Mouse (Mus musculus) frontal cortex, postnatal 14 days (tissue): ENCODE data around the gene H60b.
"Not testable (repeated sequence)": the region's sequence is repeated elsewhere in the genome, so short reads cannot be mapped to it uniquely, and the experiment has no call there.

ENCODE experiments used
- DNase-seq, 2 experiments: peaks; one replicate each; pipeline ENCODE4 v3.0.0; 2022; ENCODE audit warnings: low spot score in 2 of 2

The H60b gene

GRCm38 (mm10) chr10:22273684-22274305, 115.4 kb downstream of the H60b start:
- DNase-seq = no peak

DNA sequence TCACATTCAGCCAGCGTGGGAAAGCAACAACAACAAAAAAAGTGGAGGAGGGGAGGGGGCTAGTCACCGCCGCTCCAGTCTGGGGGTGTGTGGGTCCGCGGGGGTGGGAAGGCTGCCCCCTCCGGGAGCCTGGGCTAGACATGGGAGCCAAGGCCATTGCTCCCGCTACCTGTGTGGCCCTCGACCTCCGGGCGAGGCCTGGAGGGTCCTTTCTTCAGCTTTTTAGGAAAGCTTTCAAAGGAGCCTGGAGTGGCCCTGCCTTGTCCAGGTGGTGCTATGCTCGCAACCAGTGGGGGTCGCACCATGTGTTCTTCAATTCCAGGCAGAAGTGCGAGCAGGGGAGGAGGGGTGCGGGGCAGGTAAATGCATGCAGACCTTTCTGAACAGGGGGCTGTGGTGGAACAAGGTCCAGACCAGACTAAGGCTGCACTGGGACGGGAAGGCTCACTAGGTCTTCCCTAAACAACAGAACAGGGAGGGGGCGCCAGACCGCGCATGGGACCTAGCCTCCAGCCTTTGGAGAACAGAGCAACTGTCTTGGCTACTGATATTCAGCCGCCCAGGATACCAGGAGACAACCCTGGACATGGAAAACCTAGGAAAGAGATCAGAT, 116.2 kb downstream of the H60b start:
- DNase-seq = no peak

DNA sequence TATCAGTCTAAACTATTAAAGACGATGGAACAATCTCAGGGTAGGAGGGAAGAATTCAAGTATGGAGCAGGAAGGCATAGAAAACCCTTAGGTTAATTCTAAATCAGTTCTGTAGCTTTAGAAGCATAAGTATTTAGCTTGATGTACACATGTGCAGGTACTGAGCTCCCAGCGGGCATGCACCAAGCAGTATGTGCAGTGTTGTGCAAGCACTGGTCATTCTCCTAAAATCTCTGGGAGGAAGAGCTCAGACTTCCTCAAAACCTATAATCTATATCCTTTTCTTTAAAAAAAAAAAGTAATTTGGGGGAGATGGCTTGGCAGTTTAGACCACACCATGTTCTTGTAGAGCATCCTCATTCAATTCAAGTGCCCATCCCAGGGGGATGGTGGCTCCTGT, 120.1 kb downstream of the H60b start:
- DNase-seq = not testable (repeated sequence)

DNA sequence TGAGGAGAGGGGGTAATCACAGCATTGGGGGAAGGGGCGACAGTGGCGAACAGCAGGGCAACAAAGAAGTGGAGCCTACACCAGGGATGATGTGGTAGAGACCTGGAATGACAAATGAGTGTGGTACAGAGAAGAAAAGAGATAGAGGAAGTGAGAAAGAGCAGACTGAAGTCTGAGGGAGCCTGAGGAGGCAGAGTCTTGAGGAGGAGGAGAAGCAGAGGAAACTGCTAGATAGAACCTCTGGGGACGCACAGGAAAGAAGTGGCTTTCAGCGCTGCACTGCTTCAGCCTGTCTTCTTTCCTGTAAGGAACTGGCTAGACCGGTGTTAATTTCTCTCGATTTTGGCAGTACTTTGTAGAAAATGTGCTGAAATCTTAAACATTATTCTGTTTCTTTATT, 124.4 kb downstream of the H60b start:
- no peak for DNase-seq

DNA sequence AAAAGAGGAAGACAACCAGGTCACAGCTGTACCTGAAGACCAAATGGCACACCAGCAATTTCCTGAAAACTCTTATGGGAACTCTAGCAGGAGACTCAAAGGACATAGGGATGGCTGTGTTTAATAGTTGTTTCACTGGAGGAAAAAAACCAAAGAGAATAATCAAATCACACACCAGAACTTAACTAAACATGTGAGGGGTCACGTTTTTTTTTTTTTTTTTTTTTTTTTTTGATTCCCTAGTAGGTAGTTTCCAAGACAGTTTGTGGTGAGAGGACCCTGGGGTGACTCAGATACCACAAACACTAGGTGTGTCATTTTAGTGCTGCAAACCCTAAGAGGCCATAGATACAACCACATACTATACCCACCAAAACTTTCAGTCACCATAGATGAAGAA, 137.3 kb downstream of the H60b start:
- DNase-seq = no peak

- no peak for DNase-seq
Observed at GRCm38 (mm10) chr10:22297033-22297762, 138.8 kb downstream of the H60b start.

- DNase-seq = no peak
Observed at GRCm38 (mm10) chr10:22297766-22298461, 139.5 kb downstream of the H60b start.

GRCm38 (mm10) chr10:22299324-22299723, 140.9 kb downstream of the H60b start:
- no peak for DNase-seq

DNA sequence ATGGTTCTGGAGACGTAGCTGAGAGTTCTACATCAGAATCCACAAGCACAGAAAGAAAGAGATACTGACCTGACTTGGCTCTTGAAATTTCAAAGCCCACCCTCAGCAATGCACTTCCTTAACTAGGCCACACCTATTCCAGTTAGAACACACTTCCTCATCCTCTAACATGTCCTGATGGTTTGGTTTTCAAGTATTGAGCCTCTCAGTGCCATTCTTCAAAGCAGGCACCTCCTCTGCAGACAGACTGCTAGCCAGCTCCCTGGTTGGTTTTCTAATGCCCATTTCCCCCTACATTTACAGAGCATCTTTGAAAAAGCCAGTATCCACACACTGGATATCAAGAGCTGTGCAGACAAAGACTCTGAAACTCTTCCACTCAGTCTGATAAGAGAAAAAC, 143.3 kb downstream of the H60b start:
- DNase-seq = no peak

- DNase-seq = no peak
Observed at GRCm38 (mm10) chr10:22302344-22303057, 144.1 kb downstream of the H60b start.

GRCm38 (mm10) chr10:22303736-22304135, 145.3 kb downstream of the H60b start:
- no peak for DNase-seq

DNA sequence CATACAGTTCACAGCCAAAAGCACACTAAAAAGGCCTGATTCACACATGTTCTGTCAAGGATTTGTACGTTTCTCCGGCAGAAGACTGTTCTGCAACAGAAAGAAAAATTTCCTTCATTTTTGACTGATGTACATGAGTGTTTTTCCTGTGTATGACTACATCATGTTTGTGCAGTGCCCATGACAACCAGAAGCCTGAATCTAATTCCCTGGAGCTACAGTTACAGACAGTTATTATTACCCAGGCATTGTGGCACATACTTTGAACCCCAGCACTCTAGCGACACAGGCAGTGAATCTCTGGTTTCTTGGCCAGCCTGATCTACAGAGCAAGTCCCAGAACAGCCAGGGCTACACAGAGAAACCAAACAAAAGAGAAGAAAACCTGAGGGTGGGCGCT, 147.4 kb downstream of the H60b start:
- DNase-seq = no peak

DNA sequence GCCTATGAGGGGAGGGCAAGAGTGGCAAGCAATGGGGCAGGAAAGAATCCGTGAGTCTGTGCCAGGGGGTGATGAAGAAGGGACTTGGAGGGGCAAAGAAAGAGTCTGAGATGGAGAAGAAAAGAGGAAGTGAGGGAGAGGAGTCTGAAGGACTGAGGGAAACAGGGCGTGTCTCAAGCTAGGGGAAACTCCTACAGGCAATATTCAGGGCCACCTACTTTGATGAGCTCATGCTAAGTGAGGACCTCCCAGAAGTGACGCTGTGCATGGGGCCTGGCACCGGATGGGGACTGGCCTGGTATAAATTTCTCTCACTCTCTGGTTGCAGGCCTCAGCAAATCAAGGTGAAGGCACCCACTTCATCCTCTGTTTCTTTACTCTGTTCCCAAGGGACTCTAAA, 148.1 kb downstream of the H60b start:
- DNase-seq = no peak

DNA sequence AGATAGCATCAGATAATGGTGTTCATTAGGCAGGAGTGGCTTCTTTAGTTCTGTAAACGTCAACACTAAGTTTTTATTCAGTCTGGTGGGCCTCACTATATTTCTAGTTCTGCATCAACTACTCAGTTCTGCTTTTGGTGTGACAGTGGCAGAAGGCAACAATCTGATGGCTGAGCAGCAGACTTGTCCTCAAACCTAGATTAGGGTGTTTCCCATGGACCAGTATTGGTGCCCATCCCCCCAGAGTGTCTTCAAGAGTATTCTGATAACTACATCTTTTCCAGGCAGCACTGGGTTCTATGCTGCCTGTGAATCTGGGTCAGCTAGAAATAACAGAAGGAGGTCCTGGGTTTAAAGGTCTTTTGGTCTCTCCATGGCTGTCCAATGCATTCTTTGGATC, 149.8 kb downstream of the H60b start:
- DNase-seq = no peak

GRCm38 (mm10) chr10:22322858-22323257, 164.5 kb downstream of the H60b start:
- DNase-seq = no peak
